Mouse (Mus musculus) heart, adult 2 months (tissue): ENCODE data around the gene Lrrc8d.

Experiments used
- CTCF ChIP-seq: fragments of 200-600 bp; IDR thresholded peaks from 2 replicates; pipeline ENCODE4 v1.8.1; 2022; ENCODE audit warnings: antibody characterized with exemption, mild to moderate bottlenecking, moderate library complexity
- EP300 ChIP-seq: fragments of 200-500 bp; IDR thresholded peaks from 2 replicates; pipeline ENCODE4 v1.6.1; 2011; ENCODE audit warnings: low read depth, low read length, control low read depth; ENCODE audit not compliant: insufficient read depth

DNA sequence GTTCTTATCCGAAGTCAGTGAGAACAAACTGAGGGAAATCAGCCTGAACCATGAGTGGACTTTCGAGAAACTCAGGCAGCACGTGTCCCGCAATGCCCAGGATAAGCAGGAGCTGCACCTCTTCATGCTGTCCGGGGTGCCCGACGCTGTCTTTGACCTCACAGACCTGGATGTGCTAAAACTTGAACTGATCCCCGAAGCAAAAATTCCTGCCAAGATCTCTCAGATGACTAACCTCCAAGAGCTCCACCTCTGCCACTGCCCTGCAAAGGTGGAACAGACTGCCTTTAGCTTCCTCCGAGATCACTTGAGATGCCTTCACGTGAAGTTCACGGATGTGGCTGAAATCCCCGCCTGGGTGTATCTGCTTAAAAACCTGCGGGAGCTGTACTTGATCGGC is 113.3 kb downstream of the Lrrc8d start:
- no peak for TF ChIP-seq CTCF
- TF ChIP-seq EP300, result no peak
